Mouse (Mus musculus): ENCODE data around the gene Pla2g4a. TPM values are rescaled to one million over a fixed set of nuclear protein-coding genes. Genes with fewer than 3 reads are reported as not detected.

The Pla2g4a gene
- polyA plus RNA-seq, 1 experiment = 5.1 TPM

DNA sequence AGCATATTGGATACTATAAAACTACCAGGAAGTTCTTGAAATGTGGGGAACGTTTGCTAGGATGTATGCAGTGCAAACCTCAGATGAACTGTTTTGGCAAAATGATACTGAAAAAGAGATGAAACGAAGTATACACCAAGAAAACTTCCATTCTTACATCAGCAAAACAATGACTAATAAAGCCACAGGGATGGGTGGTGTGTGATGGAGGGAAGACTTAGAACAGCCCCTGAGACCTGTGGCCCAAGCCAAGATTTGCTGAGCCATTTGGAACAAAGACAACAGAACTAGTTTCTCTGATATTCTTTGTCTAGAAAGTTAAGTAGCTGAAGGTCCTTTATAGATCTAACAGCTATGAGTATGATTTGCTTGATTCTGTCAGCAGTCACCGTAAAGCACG lies 105.5 kb downstream of the Pla2g4a start:
- no peak for DNase-seq (ENCODE audit: low read depth)

DNA sequence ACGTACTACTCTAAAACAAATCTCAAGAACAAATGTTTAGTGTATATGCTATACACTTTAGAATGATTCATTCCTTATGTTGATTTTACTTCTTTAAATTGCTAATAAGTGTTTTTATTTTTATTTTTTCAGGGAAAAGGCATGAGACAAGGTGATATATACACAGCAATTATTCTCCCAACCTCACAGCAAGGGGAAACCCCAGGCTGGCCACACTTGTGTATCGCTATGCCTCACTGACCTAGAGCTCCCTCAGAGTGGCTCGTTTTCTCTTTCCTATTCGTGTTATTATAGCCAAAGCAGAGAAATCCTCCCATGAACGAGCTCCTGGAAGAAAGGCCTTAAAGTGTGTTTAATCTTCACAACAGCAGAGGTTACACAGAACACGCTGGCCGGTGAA lies 106.2 kb downstream of the Pla2g4a start:
- DNase-seq (ENCODE audit: low read depth) = no peak

DNA sequence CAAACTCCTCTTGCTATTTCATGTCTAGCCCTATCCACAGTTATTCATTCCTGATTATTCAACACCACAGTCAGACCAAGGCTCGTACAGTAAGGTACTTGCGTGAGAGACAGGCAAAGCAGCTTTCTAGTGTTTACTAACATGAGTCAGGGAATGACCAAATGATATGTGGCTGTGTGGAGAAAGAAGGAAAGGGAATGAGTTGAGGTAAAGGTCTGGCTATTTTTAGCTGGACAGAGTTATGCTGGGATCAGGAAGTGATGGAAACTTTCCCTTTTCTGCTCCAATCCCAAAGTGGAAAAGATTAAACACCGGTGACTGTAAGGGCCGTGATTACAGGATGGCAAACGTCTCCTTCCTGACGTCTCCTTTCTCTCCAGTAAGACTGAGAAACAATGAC lies 114.4 kb downstream of the Pla2g4a start:
- no peak for DNase-seq (ENCODE audit: low read depth)

DNA sequence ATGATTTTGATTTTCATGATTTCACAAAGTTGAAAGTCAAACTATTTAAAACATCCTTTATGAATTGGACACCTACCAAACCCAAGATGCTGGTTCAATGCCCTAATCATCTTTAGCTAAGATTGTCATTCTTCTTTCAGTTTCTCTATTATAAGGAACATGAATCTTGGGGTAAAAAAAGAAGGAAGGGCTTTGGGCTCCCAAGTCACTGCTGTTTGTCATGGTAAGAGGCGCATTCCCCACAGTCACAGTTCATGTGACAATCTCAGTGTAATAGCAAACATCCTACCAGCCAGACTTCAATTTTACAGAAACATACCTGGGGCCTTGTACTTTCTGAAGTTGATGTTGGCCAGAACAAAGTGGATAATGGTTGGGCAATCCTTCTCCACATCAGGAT lies 119.2 kb downstream of the Pla2g4a start:
- DNase-seq (ENCODE audit: low read depth) = no peak

DNA sequence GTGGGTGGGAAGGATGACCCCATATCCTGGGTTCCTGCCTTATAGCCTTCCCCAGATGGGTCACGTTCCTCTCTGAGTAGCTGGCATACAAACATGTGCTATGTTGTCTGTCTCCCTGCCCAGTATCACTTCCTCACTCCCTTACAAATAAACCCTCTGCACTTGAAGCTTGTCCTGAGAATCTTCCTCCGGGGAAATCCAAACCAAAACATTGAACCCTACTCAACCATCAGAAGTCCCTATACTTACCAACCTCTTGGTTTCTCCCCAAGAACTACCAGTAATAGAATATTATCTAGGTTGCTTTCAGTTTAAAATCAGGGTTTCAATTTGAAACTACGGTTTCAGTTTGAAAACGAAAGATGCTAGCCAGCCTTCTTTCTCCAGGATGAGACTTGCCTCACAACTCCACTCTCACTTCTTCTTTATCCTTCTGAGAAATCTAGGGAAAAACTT lies 120.1 kb downstream of the Pla2g4a start:
- no peak for DNase-seq (ENCODE audit: low read depth)

DNA sequence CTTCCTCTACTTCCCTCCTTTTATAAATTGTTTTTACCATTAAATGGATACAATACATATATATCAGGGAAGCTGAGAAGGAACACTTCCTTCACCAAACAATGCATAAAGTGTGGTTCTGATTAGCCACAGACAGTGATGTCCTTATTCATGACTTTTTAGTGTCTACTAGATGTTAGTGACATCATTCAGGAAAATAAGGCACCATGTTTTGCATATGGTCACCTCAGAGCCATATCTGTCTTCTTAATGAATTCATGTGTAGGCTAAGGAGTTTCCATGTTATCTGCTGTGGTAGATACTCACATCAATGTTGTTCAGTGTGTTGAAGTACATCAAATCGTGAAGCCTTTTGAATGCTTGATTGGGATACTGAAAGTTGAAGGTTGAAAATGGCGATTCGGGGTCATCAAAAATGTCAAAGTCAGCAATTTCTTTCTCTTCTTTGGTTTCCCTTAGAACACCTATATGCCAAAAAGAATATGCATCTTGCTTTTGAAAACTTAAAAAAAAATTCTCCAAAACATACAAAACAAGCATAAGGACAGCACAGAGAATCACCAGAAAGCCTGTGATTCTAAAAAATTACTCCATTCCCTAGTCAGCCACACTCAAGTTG lies 120.7 kb downstream of the Pla2g4a start:
- no peak for DNase-seq (ENCODE audit: low read depth)

DNA sequence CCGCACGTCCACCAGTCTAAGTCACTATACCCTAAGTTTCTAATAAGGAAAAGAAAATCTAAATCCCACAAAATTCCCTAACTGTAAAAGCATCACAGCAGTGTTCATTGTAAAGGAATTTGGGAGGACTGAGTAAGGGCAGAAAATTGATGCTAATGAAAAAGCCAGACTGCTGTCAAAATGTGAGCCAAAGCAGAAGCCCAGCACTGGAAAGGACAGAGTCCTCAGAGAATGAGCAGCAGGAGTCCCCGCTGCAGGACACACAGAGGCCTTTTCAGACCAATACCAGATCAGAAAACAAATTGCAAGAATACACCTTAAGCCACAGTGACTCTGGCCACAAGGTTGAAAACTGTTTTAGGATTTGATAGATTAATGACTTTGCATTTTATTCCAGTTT lies 124.6 kb downstream of the Pla2g4a start:
- no peak for DNase-seq (ENCODE audit: low read depth)

DNA sequence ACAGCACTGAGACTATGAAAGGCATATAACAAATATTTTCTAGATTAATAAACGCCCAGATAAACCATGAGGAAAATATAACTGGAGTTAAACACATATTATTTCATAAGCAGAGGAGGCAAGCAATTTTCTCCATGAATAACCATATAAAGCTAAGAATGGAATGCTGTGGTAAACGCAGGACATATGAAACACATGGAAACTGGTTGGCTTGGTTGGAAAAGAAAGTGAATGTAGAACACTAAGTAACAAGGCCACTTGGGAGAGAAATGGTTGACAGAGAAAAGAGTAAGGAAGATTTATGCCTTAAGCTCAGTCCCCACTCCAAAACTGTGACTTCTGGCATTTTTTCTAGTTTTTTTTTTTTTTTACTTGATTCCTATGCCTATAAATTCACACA lies 127.2 kb downstream of the Pla2g4a start:
- DNase-seq (ENCODE audit: low read depth) = no peak

DNA sequence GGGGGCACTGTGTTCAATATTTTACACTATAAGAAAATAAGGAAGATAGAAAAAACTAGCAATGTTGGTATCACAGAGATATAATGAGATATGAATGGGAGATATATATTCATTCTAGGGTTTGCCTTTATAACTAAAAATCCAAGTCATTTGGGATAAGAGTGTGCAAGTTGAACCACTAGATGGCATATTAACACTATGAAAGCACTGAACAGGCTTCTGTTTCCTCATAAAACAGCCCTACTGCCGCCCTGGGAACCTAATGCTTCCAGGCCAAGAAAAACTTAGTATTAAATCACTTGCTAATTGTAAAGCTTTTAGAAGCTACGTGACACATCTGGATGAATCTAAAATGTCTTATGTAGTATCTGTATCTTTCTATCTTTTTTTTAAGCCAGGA lies 128.1 kb downstream of the Pla2g4a start:
- no peak for DNase-seq (ENCODE audit: low read depth)

DNA sequence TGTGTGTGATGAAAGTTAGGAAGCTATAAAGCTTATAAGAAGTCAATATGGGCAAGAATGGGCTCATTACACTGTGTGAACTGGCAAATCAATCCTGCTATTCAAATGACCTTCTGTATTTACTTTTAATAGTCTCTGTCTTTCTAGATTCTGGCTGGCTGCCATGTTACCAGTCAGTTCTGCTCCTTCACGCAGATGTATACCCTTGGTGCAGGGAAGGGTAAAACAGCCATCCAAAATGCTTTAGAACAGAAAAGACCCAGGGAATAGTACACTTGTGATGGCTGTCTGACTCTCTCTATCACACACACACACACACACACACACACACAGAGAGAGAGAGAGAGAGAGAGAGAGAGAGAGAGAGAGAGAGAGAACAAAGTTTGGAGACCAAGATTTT lies 128.6 kb downstream of the Pla2g4a start:
- no peak for DNase-seq (ENCODE audit: low read depth)

DNA sequence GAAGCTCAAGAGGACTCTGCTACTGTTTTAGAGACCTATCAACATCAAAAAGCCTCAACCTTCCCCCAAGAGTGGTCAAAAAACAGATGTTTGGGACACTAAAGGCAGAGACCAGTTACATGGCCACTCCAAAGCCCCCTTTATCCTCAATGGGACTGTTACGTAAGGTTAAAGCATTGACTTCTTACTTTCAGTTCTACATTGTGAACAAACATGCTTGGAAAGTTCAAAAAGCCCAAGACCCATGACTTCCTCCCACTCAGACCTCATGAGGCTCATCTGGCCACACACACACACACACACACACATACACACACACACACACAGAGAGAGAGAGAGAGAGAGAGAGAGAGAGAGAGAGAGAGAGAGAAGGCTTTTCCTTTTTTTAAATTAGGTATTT lies 130.0 kb downstream of the Pla2g4a start:
- no peak for DNase-seq (ENCODE audit: low read depth)

DNA sequence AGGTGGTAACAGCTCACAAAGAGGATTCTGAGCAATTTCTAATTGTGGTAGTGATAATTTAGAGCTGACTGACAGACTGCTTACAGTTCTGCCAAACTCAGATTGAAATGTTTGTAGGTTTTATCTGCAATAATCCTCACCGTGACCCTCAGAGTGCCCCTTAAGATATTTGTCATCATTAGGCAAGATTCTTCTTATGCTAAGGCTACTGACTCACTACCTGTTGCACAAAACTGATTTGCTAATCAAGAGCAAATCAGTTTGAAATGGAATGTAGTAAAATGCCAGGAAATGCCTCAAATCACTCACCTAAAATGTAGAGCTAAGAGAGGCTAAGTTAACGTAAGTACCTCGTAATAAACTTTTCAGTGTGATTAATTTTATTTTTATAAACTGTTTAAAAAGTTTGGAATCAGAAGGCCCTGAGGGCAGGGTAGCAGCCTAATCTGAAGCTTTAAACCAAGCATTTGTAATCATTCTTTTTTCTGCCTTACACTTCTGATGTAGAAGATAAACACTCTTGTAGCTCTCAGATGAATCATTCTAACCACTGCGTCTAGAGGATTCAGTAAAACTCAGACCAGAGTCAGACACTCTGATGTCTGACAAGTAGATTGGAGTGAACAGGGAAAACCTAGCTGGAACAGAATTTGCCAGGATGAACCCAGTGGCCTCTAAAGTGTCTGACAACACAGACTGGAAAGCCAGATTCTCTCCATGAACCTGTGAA lies 147.3 kb downstream of the Pla2g4a start:
- no peak for DNase-seq (ENCODE audit: low read depth)

DNA sequence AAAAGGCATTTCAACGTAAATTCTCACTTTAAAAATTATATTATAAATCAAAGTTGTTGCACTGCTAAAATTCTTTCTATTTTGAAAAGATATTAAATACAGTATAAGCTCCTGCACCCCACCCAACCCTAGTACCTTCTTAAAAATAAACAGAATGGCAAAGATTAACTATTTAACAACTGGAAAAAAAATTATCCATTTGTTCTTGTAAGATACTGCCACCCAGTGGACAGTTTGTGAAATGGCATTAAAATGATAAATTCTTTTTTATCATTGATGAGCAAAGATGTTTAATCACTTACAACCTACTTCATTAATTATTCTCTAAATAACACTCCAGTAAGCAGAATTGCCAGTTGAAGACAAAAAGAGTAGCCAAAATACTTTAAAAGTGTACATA lies 151.6 kb downstream of the Pla2g4a start:
- no peak for DNase-seq (ENCODE audit: low read depth)

Other genes with a start within 250 kb of the Pla2g4a start
- 29.3 and 43.2 TPM in 2 replicates for gene Ptgs2, start 138.7 kb upstream of the Pla2g4a start, polyA plus RNA-seq (2012; rRNA removed)